Mouse (Mus musculus) monocyte, adult 2 months (primary cell): ENCODE measurements at regions not wholly inside any gene's neighbourhood (a gene's known extent, or its start where the extent isn't known, plus 50 kb on each side); places are given as distances from the start of the nearest gene placed in this dataset.

Experiments used
- DNase-seq, 2 experiments: peaks; one replicate each; pipeline ENCODE4 v3.0.0; 2022; ENCODE audit warnings: low spot score in 2 of 2, low read depth in 1 of 2

- no peak for DNase-seq
Measured at GRCm38 (mm10) chr15:96749534-96750256, 50.2 kb upstream of the Slc38a2 start.
